Mouse (Mus musculus): ENCODE data around the gene Cab39. TPM values are rescaled to one million over a fixed set of nuclear protein-coding genes. Genes with fewer than 3 reads are reported as not detected.
A peak's percentile ranks its signal among the peaks of the same experiment; 100 is the strongest.
"Not testable (repeated sequence)": the region's sequence is repeated elsewhere in the genome, so short reads cannot be mapped to it uniquely, and the experiment has no call there.

Gene Cab39
- total RNA-seq, 4 experiments from 2014 or later = 141 to 160 (median 148) TPM

GRCm38 (mm10) chr1:85779428-85780180 lies 13.6 kb upstream of the Cab39 start:
- no peak for DNase-seq (ENCODE audit: low spot score in 2 of 2)

GRCm38 (mm10) chr1:85790565-85790964 lies 2.7 kb upstream of the Cab39 start:
- DNase-seq (ENCODE audit: low spot score in 2 of 2) = no peak

- DNase-seq (ENCODE audit: low spot score in 2 of 2) = no peak
Observed at GRCm38 (mm10) chr1:85791476-85791875, 1.8 kb upstream of the Cab39 start.

GRCm38 (mm10) chr1:85794106-85794771 lies 998 bp downstream of the Cab39 start:
- no peak for DNase-seq (ENCODE audit: low spot score in 2 of 2)

GRCm38 (mm10) chr1:85795196-85795595 lies 2.0 kb downstream of the Cab39 start:
- DNase-seq (ENCODE audit: low spot score in 2 of 2) = no peak

- DNase-seq (ENCODE audit: low spot score in 2 of 2) = no peak
Observed at GRCm38 (mm10) chr1:85799776-85800175, 6.5 kb downstream of the Cab39 start.

- DNase-seq (ENCODE audit: low spot score in 2 of 2) = no peak
Observed at GRCm38 (mm10) chr1:85802517-85802916, 9.3 kb downstream of the Cab39 start.

- no peak for DNase-seq (ENCODE audit: low spot score in 2 of 2)
Observed at GRCm38 (mm10) chr1:85804551-85804950, 11.3 kb downstream of the Cab39 start.

GRCm38 (mm10) chr1:85809256-85809655 lies 16.0 kb downstream of the Cab39 start:
- DNase-seq (ENCODE audit: low spot score in 2 of 2) = no peak

GRCm38 (mm10) chr1:85810343-85810742 lies 17.1 kb downstream of the Cab39 start:
- no peak for DNase-seq (ENCODE audit: low spot score in 2 of 2)

GRCm38 (mm10) chr1:85810787-85811186 lies 17.5 kb downstream of the Cab39 start:
- DNase-seq (ENCODE audit: low spot score in 2 of 2) = no peak

GRCm38 (mm10) chr1:85814213-85814612 lies 21.0 kb downstream of the Cab39 start:
- not testable (repeated sequence) for DNase-seq (ENCODE audit: low spot score in 2 of 2)

- DNase-seq (ENCODE audit: low spot score in 2 of 2) = no peak
Observed at GRCm38 (mm10) chr1:85818121-85818520, 24.9 kb downstream of the Cab39 start.

- DNase-seq (ENCODE audit: low spot score in 2 of 2) = no peak
Observed at GRCm38 (mm10) chr1:85819695-85820094, 26.5 kb downstream of the Cab39 start.

- DNase-seq (ENCODE audit: low spot score in 2 of 2) = no peak
Observed at GRCm38 (mm10) chr1:85822239-85822638, 29.0 kb downstream of the Cab39 start.

GRCm38 (mm10) chr1:85824905-85825304 lies 31.7 kb downstream of the Cab39 start:
- no peak for DNase-seq (ENCODE audit: low spot score in 2 of 2)

- no peak for DNase-seq (ENCODE audit: low spot score in 2 of 2)
Observed at GRCm38 (mm10) chr1:85827166-85827565, 33.9 kb downstream of the Cab39 start.

GRCm38 (mm10) chr1:85829016-85829415 lies 35.8 kb downstream of the Cab39 start:
- DNase-seq (ENCODE audit: low spot score in 2 of 2) = peak in 1 of 2 experiments; percentile 46

- no peak for DNase-seq (ENCODE audit: low spot score in 2 of 2)
Observed at GRCm38 (mm10) chr1:85838056-85838455, 44.8 kb downstream of the Cab39 start.

- DNase-seq (ENCODE audit: low spot score in 2 of 2) = no peak
Observed at GRCm38 (mm10) chr1:85839356-85839755, 46.1 kb downstream of the Cab39 start.

- DNase-seq (ENCODE audit: low spot score in 2 of 2) = no peak
Observed at GRCm38 (mm10) chr1:85839790-85840189, 46.5 kb downstream of the Cab39 start.

- DNase-seq (ENCODE audit: low spot score in 2 of 2) = no peak
Observed at GRCm38 (mm10) chr1:85840421-85840820, 47.2 kb downstream of the Cab39 start.

GRCm38 (mm10) chr1:85842251-85842650 lies 49.0 kb downstream of the Cab39 start:
- DNase-seq (ENCODE audit: low spot score in 2 of 2) = no peak
